ENCODE assay signal across 11 mouse cellular contexts in genomic region chr1:193274407-193275071, GRCm38 (mm10). TPM values are rescaled to one million over a fixed set of nuclear protein-coding genes. Genes with fewer than 3 reads are reported as not detected.
DNase-seq lines count a peak whose midpoint lies in the region; ATAC-seq lines count a peak whose summit lies in the region.
"Had no signal": no experiment of that assay in that cellular context is flagged by ENCODE, and none has a peak within 500 bp of the region (broad histone marks: within the 10 kb centered on the region; RNA-seq: fewer than 3 reads in every experiment).

No protein-coding gene starts in this region.

- ATAC-seq in megakaryocyte, adult 5-6 weeks (ENCODE audit: poor library complexity, severe bottlenecking): peak; percentile 64

- peak; percentile 57 for DNase-seq in adrenal gland, postnatal 14 days
- no peak for DNase-seq in adrenal gland, adult 8-10 months
- peak; percentile 9 for DNase-seq in adrenal gland, postnatal 25 days
- DNase-seq in kidney, postnatal 14 days: peak; percentile 51
- no peak for DNase-seq in frontal cortex, postnatal 25 days (ENCODE audit: low spot score in 2 of 2)
- DNase-seq in thymus, postnatal 25 days: no peak
- DNase-seq in gastrocnemius, adult 8-10 months (ENCODE audit: low spot score in 2 of 2): no peak
- DNase-seq: cerebellum, adult 18-20 months; heart, postnatal 4 days had no signal

RNA-seq across cellular contexts. Expression of gene G0s2, which starts 1.5 kb away (rescaled TPM):
- 163 and 182 TPM in 2 replicates for total RNA-seq in adrenal gland, postnatal 14 days (2021)
- total RNA-seq in adrenal gland, adult 8-10 months (2022): 10 to 100 TPM; 48.8 to 85.1 (median 74.4) TPM
- 62.3 and 98.6 TPM in 2 replicates for total RNA-seq in adrenal gland, postnatal 25 days (2021)
- 31.0 and 35.4 TPM in 2 replicates for total RNA-seq in megakaryocyte, adult 5-6 weeks (2015)
- total RNA-seq in megakaryocyte, adult 5-6 weeks (2017): 40.3 and 46.3 TPM in 2 replicates
- total RNA-seq in gastrocnemius, adult 8-10 months (2022): 10 to 100 TPM; 14.5 to 30.2 (median 27.6) TPM
- total RNA-seq: MEL had no signal

RNA-seq across cellular contexts. Expression of gene Hsd11b1, which starts 10.7 kb away (rescaled TPM):
- 26.4 and 82.7 TPM in 2 replicates for total RNA-seq in adrenal gland, postnatal 14 days (2021)
- 10 to 100 TPM; 58.1 to 94.0 (median 71.6) TPM for total RNA-seq in adrenal gland, adult 8-10 months (2022)
- total RNA-seq in adrenal gland, postnatal 25 days (2021): 71.0 and 74.2 TPM in 2 replicates
- total RNA-seq in megakaryocyte, adult 5-6 weeks (2015): 77.6 and 78.5 TPM in 2 replicates
- 36.9 and 44.9 TPM in 2 replicates for total RNA-seq in megakaryocyte, adult 5-6 weeks (2017)
- 1 to 10 TPM; 3.6 to 7.9 (median 4.7) TPM for total RNA-seq in gastrocnemius, adult 8-10 months (2022)
- total RNA-seq: MEL had no signal

Comparison
In these comparisons a context has a peak if more than half of its experiments do, and no peak if none do; other contexts are left out.
1. DNase-seq: peak in adrenal gland, postnatal 14 days (single experiment), adrenal gland, postnatal 25 days (single experiment) and kidney, postnatal 14 days (single experiment); none in adrenal gland, adult 8-10 months (single experiment), frontal cortex, postnatal 25 days (0 of 2), thymus, postnatal 25 days (single experiment) and gastrocnemius, adult 8-10 months (0 of 2).